Mouse (Mus musculus): Measurements from ENCODE around the gene Pdrg1.
A peak's percentile ranks its signal among the peaks of the same experiment; 100 is the strongest.

Gene Pdrg1

GRCm38 (mm10) chr2:153031126-153032082 lies 16.2 kb upstream of the Pdrg1 start, which contains the start of gene Xkr7:
Gene Xkr7 (plus strand): TSS chr2:153031852.
- no peak for DNase-seq (ENCODE audit: low read depth)

- DNase-seq (ENCODE audit: low read depth) = no peak
Observed at GRCm38 (mm10) chr2:153030422-153030821, 15.2 kb upstream of the Pdrg1 start.

GRCm38 (mm10) chr2:153027501-153027900 lies 12.3 kb upstream of the Pdrg1 start:
- DNase-seq (ENCODE audit: low read depth) = no peak

- DNase-seq (ENCODE audit: low read depth) = no peak
Observed at GRCm38 (mm10) chr2:153026052-153026451, 10.8 kb upstream of the Pdrg1 start.

- no peak for DNase-seq (ENCODE audit: low read depth)
Observed at GRCm38 (mm10) chr2:153022855-153023254, 7.6 kb upstream of the Pdrg1 start.

- DNase-seq (ENCODE audit: low read depth) = no peak
Observed at GRCm38 (mm10) chr2:153021163-153021562, 5.9 kb upstream of the Pdrg1 start.

GRCm38 (mm10) chr2:153019355-153019754 lies 4.1 kb upstream of the Pdrg1 start:
- no peak for DNase-seq (ENCODE audit: low read depth)

- no peak for DNase-seq (ENCODE audit: low read depth)
Observed at GRCm38 (mm10) chr2:153016786-153017185, 1.6 kb upstream of the Pdrg1 start.

- DNase-seq (ENCODE audit: low read depth) = no peak
Observed at GRCm38 (mm10) chr2:153015804-153016203, 577 bp upstream of the Pdrg1 start.

- DNase-seq (ENCODE audit: low read depth) = peak; percentile 20
Observed at GRCm38 (mm10) chr2:153013724-153014515, 1.3 kb downstream of the Pdrg1 start.

- no peak for DNase-seq (ENCODE audit: low read depth)
Observed at GRCm38 (mm10) chr2:153009192-153009973, 5.8 kb downstream of the Pdrg1 start.

GRCm38 (mm10) chr2:153005981-153006380 lies 9.2 kb downstream of the Pdrg1 start:
- DNase-seq (ENCODE audit: low read depth) = no peak

GRCm38 (mm10) chr2:153003681-153004338 lies 11.4 kb downstream of the Pdrg1 start:
- DNase-seq (ENCODE audit: low read depth) = no peak

GRCm38 (mm10) chr2:153002492-153003248 lies 12.6 kb downstream of the Pdrg1 start:
- peak; percentile 49 for DNase-seq (ENCODE audit: low read depth)

GRCm38 (mm10) chr2:152997046-152997445 lies 18.2 kb downstream of the Pdrg1 start:
- DNase-seq (ENCODE audit: low read depth) = no peak

GRCm38 (mm10) chr2:152991529-152991928 lies 23.7 kb downstream of the Pdrg1 start:
- DNase-seq (ENCODE audit: low read depth) = no peak

- no peak for DNase-seq (ENCODE audit: low read depth)
Observed at GRCm38 (mm10) chr2:152985582-152985981, 29.6 kb downstream of the Pdrg1 start.

GRCm38 (mm10) chr2:152976991-152977390 lies 38.2 kb downstream of the Pdrg1 start:
- DNase-seq (ENCODE audit: low read depth) = no peak

- no peak for DNase-seq (ENCODE audit: low read depth)
Observed at GRCm38 (mm10) chr2:152965555-152965954, 49.7 kb downstream of the Pdrg1 start.

- peak; percentile 46 for DNase-seq (ENCODE audit: low read depth)
Observed at GRCm38 (mm10) chr2:152962091-152962793, 53.0 kb downstream of the Pdrg1 start, which contains the start of gene Ttll9. Gene Ttll9 (plus strand): TSS chr2:152962485.

Data from naive thymus-derived CD4-positive, alpha-beta T cell, adult 2 months (primary cell).